Mouse (Mus musculus): ENCODE data around the gene 2900026A02Rik. TPM values are rescaled to one million over a fixed set of nuclear protein-coding genes. Genes with fewer than 3 reads are reported as not detected.
A peak's percentile ranks its signal among the peaks of the same experiment; 100 is the strongest.

The 2900026A02Rik gene
- polyA plus RNA-seq, 1 experiment from 2014 or later, result 1.5 TPM

GRCm38 (mm10) chr5:113174916-113175692 lies 45.9 kb downstream of the 2900026A02Rik start:
- H3K4me2 ChIP-seq (replicated peaks; ENCODE audit: low read depth, low read length), result no peak overlapping the region
- peaks cover 6% of the 10 kb centered on the region for H3K4me1 ChIP-seq (replicated peaks; ENCODE audit: control insufficient read depth, insufficient read depth, low read length)
- no peak overlapping the region for H3K9ac ChIP-seq (ENCODE audit: low read depth, low read length)
- 47% methylated on average over 24 of the region's 24 CpGs for WGBS
- no peak for ATAC-seq (ENCODE audit: low FRiP score)
- peak; percentile 67 for DNase-seq (ENCODE audit: low spot score)
- no peaks in the 10 kb centered on the region for H3K27me3 ChIP-seq (ENCODE audit: control insufficient read depth, insufficient read depth, low read length)
- H3K27ac ChIP-seq (ENCODE audit: low read depth, low read length), result no peak overlapping the region
- H3K36me3 ChIP-seq (ENCODE audit: control insufficient read depth, insufficient read depth, low read length), result no peaks in the 10 kb centered on the region
- no peak overlapping the region for H3K4me3 ChIP-seq (ENCODE audit: low read depth, low read length)
- no peaks in the 10 kb centered on the region for H3K9me3 ChIP-seq (ENCODE audit: control insufficient read depth, low read length)

DNA sequence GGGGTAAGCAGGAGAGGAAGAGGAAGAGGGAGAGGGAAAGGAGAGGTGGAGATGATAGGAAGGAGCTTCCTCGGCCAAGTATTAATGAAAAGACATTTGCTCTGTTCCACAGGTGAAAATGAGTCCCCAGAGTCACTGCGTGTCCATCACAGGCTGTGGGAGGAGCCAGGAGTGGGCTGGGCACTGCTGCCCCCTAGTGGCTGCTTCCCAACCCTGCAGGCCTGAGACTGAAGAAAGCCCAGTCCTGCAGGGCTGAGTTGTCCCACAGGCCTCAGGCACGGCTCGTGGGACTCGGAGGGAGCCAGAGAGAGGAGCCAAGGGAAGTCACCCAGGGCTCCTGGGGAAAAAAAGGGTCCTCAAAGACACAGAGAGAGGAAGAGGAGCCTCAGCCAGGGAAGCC lies 47.7 kb downstream of the 2900026A02Rik start:
- H3K27ac ChIP-seq (ENCODE audit: low read depth, low read length), result no peak overlapping the region; the same call in 1 of the 2 replicates
- H3K9me3 ChIP-seq (ENCODE audit: control insufficient read depth, low read length), result no peaks in the 10 kb centered on the region
- peak; percentile 84 for DNase-seq (ENCODE audit: low spot score)
- no peaks in the 10 kb centered on the region for H3K4me1 ChIP-seq (replicated peaks; ENCODE audit: control insufficient read depth, insufficient read depth, low read length)
- H3K4me3 ChIP-seq (ENCODE audit: low read depth, low read length), result no peak overlapping the region
- WGBS, result 31% methylated on average over 5 of the region's 5 CpGs
- no peak overlapping the region for H3K4me2 ChIP-seq (replicated peaks; ENCODE audit: low read depth, low read length)
- no peaks in the 10 kb centered on the region for H3K36me3 ChIP-seq (ENCODE audit: control insufficient read depth, insufficient read depth, low read length)
- H3K9ac ChIP-seq (ENCODE audit: low read depth, low read length), result no peak overlapping the region
- H3K27me3 ChIP-seq (ENCODE audit: control insufficient read depth, insufficient read depth, low read length), result no peaks in the 10 kb centered on the region
- ATAC-seq (ENCODE audit: low FRiP score), result no peak

DNA sequence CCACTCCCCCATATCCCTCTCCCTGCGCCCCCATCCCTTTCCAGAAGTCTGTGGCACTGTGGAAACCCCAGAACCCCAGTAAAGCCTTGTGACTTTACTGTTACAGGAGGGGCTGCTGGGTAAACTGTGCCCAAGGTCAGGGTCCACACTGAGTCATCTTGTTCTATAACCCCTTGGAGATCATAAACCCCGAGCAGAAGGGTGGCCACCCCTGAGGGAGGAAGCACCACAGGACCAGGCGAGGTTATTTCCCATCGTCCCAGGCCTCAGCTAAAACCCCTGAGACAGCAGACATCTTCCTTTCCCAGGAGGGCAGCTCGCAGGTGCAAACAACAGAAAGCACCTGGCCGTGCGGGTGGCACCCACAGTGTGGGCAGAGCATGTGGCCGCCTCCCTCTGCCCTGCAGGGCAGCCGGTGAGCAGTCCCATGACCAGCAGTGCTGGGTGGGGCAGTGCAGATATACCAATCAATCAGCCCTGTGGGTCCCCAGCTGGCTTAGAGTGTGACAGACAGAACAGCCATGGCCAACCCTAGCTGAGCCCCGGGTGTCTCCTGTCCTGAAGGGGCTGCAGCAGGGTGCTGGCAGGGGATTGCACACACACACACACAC lies 49.0 kb downstream of the 2900026A02Rik start:
- ATAC-seq (ENCODE audit: low FRiP score) (no peak), DNase-seq (ENCODE audit: low spot score) (no peak)
- H3K4me1 ChIP-seq (replicated peaks; ENCODE audit: control insufficient read depth, insufficient read depth, low read length), result no peaks in the 10 kb centered on the region

DNA sequence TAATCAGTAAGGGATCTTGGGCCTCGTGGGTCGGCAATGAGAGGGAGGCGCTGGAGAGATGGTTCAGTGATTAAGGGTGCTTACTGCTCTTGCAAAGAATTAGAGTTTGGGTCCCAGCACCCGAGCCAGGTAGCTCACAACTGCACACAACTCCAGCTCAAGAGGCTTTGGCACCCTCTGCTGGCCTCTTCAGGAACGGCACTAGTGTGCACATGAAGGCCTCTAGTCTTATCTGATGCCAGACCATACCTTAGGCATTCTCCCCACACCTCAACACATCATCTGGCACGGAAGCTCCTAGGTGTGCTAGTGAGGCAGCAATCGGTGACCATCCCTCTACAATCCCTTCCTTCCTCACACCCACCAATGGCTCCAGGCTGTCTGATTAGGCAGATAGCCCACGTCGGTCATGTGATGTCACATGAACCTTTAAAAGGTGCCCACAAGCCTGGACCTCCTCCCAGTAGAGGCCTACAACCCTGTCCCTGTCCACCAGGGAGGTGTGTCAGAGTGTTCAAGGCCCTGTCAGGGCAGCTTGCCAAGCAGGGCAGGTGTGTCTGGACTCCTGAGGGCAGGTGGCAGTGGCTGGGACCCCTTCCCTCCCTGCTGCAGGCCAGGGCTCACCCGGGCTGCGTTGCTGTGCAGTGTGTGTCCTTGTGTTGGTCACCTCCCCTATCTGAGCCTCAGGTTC lies 50.8 kb downstream of the 2900026A02Rik start:
- no peak for DNase-seq (ENCODE audit: low spot score)
- no peak overlapping the region for H3K9ac ChIP-seq (ENCODE audit: low read depth, low read length)
- H3K4me1 ChIP-seq (replicated peaks; ENCODE audit: control insufficient read depth, insufficient read depth, low read length), result no peaks in the 10 kb centered on the region
- H3K4me3 ChIP-seq (ENCODE audit: low read depth, low read length), result no peak overlapping the region
- WGBS, result 91% methylated on average over 11 of the region's 11 CpGs
- no peaks in the 10 kb centered on the region for H3K36me3 ChIP-seq (ENCODE audit: control insufficient read depth, insufficient read depth, low read length)
- H3K27me3 ChIP-seq (ENCODE audit: control insufficient read depth, insufficient read depth, low read length), result no peaks in the 10 kb centered on the region
- no peak overlapping the region for H3K4me2 ChIP-seq (replicated peaks; ENCODE audit: low read depth, low read length)
- H3K27ac ChIP-seq (ENCODE audit: low read depth, low read length), result no peak overlapping the region
- no peaks in the 10 kb centered on the region for H3K9me3 ChIP-seq (ENCODE audit: control insufficient read depth, low read length)
- ATAC-seq (ENCODE audit: low FRiP score), result no peak

More for the DNA sequence above, 49.0 kb downstream of the 2900026A02Rik start:
- H3K9me3 ChIP-seq (ENCODE audit: control insufficient read depth, low read length), result no peaks in the 10 kb centered on the region
- H3K36me3 ChIP-seq (ENCODE audit: control insufficient read depth, insufficient read depth, low read length), result no peaks in the 10 kb centered on the region
- H3K4me2 ChIP-seq (replicated peaks; ENCODE audit: low read depth, low read length), result no peak overlapping the region
- 85% methylated on average over 10 of the region's 10 CpGs for WGBS
- no peak overlapping the region for H3K9ac ChIP-seq (ENCODE audit: low read depth, low read length)
- no peak overlapping the region for H3K4me3 ChIP-seq (ENCODE audit: low read depth, low read length)
- no peaks in the 10 kb centered on the region for H3K27me3 ChIP-seq (ENCODE audit: control insufficient read depth, insufficient read depth, low read length)
- H3K27ac ChIP-seq (ENCODE audit: low read depth, low read length), result no peak overlapping the region

GRCm38 (mm10) chr5:113167733-113168132 lies 53.3 kb downstream of the 2900026A02Rik start:
- H3K9ac ChIP-seq (ENCODE audit: low read depth, low read length), result no peak overlapping the region
- ATAC-seq (ENCODE audit: low FRiP score) (no peak), DNase-seq (ENCODE audit: low spot score) (peak; percentile 71)
- H3K4me1 ChIP-seq (replicated peaks; ENCODE audit: control insufficient read depth, insufficient read depth, low read length), result peaks cover 5% of the 10 kb centered on the region
- WGBS, result 44% methylated on average over 2 of the region's 2 CpGs
- no peak overlapping the region for H3K4me3 ChIP-seq (ENCODE audit: low read depth, low read length)
- H3K27me3 ChIP-seq (ENCODE audit: control insufficient read depth, insufficient read depth, low read length), result no peaks in the 10 kb centered on the region
- no peak overlapping the region for H3K4me2 ChIP-seq (replicated peaks; ENCODE audit: low read depth, low read length)
- H3K9me3 ChIP-seq (ENCODE audit: control insufficient read depth, low read length), result no peaks in the 10 kb centered on the region
- no peaks in the 10 kb centered on the region for H3K36me3 ChIP-seq (ENCODE audit: control insufficient read depth, insufficient read depth, low read length)
- no peak overlapping the region for H3K27ac ChIP-seq (ENCODE audit: low read depth, low read length)

DNA sequence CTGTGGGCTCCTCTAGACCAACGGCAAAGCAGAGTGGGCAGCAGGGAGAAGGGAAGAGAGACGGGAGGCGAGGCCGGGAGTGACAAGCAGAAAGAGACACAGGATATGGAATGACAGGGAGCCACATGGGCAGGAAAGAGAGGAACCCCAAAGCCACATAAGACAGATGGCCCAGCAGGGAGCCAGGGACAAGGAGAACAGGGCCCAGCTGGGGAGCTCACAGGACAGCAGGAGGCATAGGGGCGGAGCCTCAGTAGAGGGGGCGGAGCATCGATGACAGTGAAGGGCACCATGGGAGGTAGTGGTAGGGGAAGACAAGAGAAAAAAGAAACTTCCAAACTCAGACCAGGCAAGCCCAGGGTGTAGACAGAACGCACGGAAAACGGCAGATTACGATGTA lies 55.6 kb downstream of the 2900026A02Rik start:
- Histone ChIP-seq H3K4me2 (replicated peaks; ENCODE audit: low read depth, low read length) (no peak overlapping the region; the same call in 1 of the 2 replicates), H3K9me3 (ENCODE audit: control insufficient read depth, low read length) (no peaks in the 10 kb centered on the region), H3K27ac (ENCODE audit: low read depth, low read length) (peak overlapping the region; percentile 59; the same call in 1 of the 2 replicates), H3K9ac (ENCODE audit: low read depth, low read length) (no peak overlapping the region), H3K4me3 (ENCODE audit: low read depth, low read length) (no peak overlapping the region; the same call in 1 of the 2 replicates), H3K27me3 (ENCODE audit: control insufficient read depth, insufficient read depth, low read length) (no peaks in the 10 kb centered on the region), H3K4me1 (replicated peaks; ENCODE audit: control insufficient read depth, insufficient read depth, low read length) (peaks cover 5% of the 10 kb centered on the region), H3K36me3 (ENCODE audit: control insufficient read depth, insufficient read depth, low read length) (no peaks in the 10 kb centered on the region)
- DNase-seq (ENCODE audit: low spot score) (peak; percentile 53), ATAC-seq (ENCODE audit: low FRiP score) (no peak)
- 41% methylated on average over 11 of the region's 11 CpGs for WGBS

- Histone ChIP-seq H3K9ac (ENCODE audit: low read depth, low read length) (no peak overlapping the region), H3K4me2 (replicated peaks; ENCODE audit: low read depth, low read length) (no peak overlapping the region; the same call in 1 of the 2 replicates)
Observed at GRCm38 (mm10) chr5:113164873-113165441, 56.1 kb downstream of the 2900026A02Rik start.

DNA sequence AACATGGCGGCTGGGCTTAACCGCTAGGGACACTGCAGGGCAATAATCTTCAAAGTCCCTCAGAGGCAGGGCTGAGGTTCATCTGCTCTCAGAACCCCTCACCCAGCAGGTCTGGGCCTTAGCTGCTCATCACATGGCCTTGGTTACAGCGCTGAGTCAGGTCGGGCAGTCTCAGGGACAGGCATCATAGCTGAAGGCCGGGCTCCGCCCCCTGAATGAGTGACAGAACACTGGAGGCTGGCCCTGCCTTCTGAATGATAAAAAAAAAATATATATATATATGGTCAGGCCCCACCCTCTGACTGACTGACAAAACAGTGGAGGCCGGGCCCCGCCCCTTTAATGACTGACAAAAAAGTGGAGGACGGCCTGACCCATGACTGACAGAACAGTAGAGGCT lies 56.6 kb downstream of the 2900026A02Rik start:
- H3K9me3 ChIP-seq (ENCODE audit: control insufficient read depth, low read length), result no peaks in the 10 kb centered on the region
- H3K27me3 ChIP-seq (ENCODE audit: control insufficient read depth, insufficient read depth, low read length), result no peaks in the 10 kb centered on the region
- H3K4me1 ChIP-seq (replicated peaks; ENCODE audit: control insufficient read depth, insufficient read depth, low read length), result peaks cover 5% of the 10 kb centered on the region
- no peak overlapping the region; the same call in 1 of the 2 replicates for H3K4me2 ChIP-seq (replicated peaks; ENCODE audit: low read depth, low read length)
- ATAC-seq (ENCODE audit: low FRiP score), result peak; percentile 64
- DNase-seq (ENCODE audit: low spot score), result peak; percentile 56
- WGBS, result 33% methylated on average over 9 of the region's 9 CpGs
- H3K9ac ChIP-seq (ENCODE audit: low read depth, low read length), result no peak overlapping the region
- no peaks in the 10 kb centered on the region for H3K36me3 ChIP-seq (ENCODE audit: control insufficient read depth, insufficient read depth, low read length)
- H3K4me3 ChIP-seq (ENCODE audit: low read depth, low read length), result no peak overlapping the region
- H3K27ac ChIP-seq (ENCODE audit: low read depth, low read length), result no peak overlapping the region

More at GRCm38 (mm10) chr5:113164873-113165441, 56.1 kb downstream of the 2900026A02Rik start:
- 6% methylated on average over 16 of the region's 16 CpGs for WGBS
- DNase-seq (ENCODE audit: low spot score) (peak; percentile 87), ATAC-seq (ENCODE audit: low FRiP score) (peak; percentile 88)
- no peaks in the 10 kb centered on the region for H3K27me3 ChIP-seq (ENCODE audit: control insufficient read depth, insufficient read depth, low read length)
- peak overlapping the region; percentile 59; the same call in 1 of the 2 replicates for H3K27ac ChIP-seq (ENCODE audit: low read depth, low read length)
- peaks cover 5% of the 10 kb centered on the region for H3K4me1 ChIP-seq (replicated peaks; ENCODE audit: control insufficient read depth, insufficient read depth, low read length)
- no peak overlapping the region; the same call in 1 of the 2 replicates for H3K4me3 ChIP-seq (ENCODE audit: low read depth, low read length)
- H3K36me3 ChIP-seq (ENCODE audit: control insufficient read depth, insufficient read depth, low read length), result no peaks in the 10 kb centered on the region
- H3K9me3 ChIP-seq (ENCODE audit: control insufficient read depth, low read length), result no peaks in the 10 kb centered on the region

All from hindbrain, embryonic 11.5 days (tissue).